Mouse (Mus musculus): ENCODE measurements around the gene Eps8.

The Eps8 gene

DNA sequence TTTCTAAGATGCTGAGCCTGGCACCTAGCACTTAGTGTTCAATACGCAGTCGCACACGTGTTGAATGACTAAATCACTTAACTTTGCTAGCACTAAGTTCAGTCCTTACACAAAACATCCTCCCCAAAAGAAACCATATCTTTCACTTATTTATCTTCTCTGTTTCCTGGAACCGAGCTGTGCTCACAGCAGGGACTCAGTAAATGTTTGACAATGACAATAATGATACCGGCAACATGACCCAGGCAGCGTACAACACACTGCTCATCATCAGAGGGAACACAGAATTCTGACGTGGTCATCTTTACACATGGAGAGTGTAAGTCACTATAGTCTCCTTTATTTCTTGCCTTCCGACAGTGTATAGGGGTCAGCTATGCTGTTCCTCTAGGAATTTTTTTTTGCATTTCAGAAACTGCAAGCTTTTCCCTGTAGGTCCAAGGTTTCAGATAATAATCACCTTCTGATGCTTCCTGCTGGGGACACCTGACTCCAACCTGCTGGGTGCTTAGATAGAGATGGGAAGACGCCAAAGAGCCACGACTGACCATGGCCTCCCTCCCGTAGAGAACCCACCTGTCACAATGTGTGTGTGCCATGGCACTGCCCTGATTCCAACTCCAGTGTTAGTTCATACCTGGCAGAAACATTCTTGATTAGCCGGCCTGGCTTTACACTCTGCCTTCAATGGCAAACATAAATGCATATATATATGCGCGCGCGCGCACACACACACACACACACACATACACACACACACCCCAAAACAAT, 46.3 kb downstream of the Eps8 start:
- no peak for DNase-seq (ENCODE audit: low spot score)

DNA sequence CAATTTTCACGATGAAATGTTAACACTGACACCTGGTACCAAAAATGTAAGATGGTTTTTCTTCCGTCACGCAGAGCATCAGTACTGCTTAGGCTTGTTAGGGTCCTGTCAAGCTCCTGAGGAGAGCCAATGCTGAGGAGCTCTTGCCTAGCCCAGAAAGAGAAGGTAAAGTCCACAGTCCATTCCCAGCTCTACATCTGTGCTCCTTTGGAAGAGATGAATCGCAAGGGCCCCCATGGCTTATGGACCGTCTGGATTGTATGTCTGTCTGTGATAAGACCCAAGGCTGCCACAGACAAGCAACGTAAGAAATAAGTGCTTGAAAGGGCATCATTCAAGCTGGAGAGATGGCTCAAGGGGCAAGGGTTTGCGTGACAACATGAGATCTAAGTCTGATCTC, 48.1 kb downstream of the Eps8 start:
- no peak for DNase-seq (ENCODE audit: low spot score)

DNA sequence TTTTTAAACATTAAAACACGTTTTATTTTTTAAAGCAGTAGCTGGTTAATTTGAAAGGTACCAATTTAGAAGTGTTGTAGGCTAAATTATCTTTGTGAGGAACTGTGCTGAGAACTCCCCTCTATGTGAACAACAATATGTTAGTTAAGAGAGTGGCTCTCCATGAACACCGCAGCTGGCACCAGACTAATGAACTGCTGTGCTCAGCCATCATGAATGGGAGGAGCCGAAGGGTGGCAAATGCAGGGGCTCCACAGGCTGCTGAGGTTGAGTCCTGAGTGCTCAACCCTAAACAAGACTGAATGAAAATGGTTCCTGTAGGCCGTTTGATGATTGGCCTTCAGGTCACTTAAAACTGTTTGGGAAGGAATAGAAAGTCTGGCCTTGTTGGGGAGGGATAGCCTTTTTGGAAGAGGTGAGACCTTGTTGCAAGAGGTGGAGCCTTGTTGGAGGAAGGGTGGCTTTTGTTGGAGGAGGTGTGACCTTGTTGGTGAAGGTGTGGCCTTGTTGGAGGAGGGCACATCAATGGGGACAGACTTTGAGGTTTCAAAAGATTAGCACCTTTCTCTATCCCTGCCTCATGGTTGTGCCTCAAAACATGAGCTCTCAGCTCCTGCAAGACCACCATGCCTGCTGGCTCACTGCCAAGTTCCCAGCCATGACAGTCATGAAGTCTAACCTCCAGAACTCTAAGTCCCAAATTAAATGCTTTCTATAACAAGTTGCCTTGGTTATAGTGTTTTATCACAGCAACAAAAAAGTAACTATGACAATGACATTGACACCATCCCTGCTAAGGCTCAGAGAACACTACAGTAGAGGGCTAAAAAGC, 50.0 kb downstream of the Eps8 start:
- DNase-seq (ENCODE audit: low spot score): no peak

- no peak for DNase-seq (ENCODE audit: low spot score)
These were observed 56.4 kb downstream of the Eps8 start for GRCm38 (mm10) chr6:137598306-137598705.

- DNase-seq (ENCODE audit: low spot score): no peak
These were observed 57.1 kb downstream of the Eps8 start for GRCm38 (mm10) chr6:137597442-137598058.

DNA sequence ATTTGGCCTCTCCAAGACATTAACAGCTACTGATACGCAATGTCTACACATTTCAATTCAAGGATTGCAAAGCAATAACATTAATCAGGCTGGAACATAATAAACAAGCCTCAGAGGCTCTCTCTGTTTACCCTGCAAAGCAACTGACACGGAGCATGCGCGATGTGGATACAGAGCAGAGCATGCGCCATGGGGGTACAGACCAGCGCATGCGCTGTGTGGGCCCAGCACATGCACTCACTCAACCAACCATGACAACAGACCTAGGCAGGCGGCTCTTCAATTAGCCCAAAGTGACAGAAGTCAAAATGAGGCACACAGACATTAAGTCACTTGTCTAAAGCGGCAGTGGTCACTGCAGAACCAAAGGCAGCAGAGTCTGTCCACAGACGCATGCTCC, 62.1 kb downstream of the Eps8 start:
- no peak for DNase-seq (ENCODE audit: low spot score)

- DNase-seq (ENCODE audit: low spot score): no peak
These were observed 65.4 kb downstream of the Eps8 start for GRCm38 (mm10) chr6:137589245-137589618.

GRCm38 (mm10) chr6:137588481-137589244, 66.0 kb downstream of the Eps8 start:
- no peak for DNase-seq (ENCODE audit: low spot score)

- no peak for DNase-seq (ENCODE audit: low spot score)
These were observed 66.8 kb downstream of the Eps8 start for GRCm38 (mm10) chr6:137587866-137588265.

- no peak for DNase-seq (ENCODE audit: low spot score)
These were observed 69.4 kb downstream of the Eps8 start for GRCm38 (mm10) chr6:137585229-137585628.

DNA sequence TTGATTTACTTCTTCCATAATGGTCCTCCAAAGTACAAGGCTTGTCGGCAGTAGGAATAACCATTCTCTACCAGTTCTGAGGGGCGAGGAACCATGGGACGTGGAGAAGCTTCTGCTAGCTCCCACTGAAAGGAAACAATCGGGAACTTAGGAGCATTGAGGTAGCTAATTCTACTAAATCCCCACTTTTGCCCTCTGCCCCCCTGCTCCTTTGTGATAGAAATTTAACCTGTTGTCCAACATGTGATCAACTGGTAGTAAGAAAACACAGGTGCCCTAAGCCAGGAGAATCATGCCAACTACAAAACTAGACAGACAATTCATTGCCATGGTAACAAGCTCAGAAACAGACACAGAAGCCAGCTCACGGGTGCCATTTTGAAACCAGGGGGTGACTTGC, 71.6 kb downstream of the Eps8 start:
- no peak for DNase-seq (ENCODE audit: low spot score)

DNA sequence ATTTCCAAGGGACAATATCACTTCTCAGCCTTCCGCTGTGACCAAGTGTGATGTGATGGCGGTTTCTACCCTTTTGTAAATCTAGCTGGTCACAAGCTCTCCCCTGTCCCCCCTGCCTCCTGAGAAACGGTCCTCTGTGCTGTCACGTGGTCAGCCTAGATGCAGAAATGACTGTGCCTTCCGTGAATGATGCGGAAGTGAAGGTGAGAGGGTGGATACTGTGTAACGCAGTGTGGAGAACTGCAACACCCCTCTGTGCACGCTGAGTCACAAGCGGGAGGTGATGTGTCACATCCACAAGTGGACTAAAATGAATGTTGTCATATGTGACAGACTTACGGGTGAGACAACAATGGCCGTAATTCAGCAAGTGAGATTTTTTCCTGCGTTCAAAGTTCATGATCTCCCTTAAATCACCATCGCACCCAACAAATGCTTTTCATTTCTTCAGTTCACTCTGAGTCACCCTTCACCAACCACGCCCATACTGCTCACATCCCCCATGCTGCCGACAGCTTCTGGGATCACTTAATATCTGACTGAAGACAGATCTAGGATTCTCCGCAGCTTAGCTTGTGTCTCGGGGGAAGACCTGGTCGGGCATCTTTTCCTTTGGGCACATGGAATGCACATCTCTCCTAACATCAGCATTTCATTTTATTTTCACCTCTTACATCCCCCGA, 72.3 kb downstream of the Eps8 start:
- DNase-seq (ENCODE audit: low spot score): peak; percentile 36

DNA sequence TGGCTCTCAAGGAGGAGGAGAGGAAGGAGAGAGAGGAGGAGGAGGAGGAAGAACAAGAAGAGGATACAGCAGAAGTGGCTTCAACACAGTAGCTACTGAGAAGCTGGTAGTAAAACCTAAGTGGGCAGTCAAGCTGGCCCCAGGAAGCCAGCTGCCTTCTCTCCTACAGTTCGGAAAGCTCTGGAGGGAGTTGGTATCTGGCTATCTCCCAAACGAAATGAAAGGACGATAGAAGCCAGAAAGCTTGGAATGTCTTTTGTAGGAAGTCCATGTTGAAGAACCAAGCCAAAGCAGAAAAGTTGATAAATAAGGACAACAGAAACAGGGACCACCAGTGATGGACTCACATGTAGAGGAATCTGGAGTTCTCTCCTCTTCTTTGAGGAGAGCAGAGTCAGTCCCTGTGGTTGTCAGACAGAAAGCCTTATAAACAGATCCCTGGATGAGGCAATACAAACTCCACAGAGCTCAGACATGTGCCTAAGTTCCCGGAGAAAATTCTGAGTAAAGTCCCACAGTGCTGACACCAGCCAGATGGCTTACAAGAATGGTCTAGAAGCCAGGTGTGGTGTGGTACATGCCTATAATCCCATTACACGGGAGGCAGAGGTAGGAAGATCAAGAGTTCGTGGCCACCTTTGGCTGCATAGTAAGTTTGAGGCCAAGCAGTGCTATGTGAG, 73.2 kb downstream of the Eps8 start:
- DNase-seq (ENCODE audit: low spot score): no peak

DNA sequence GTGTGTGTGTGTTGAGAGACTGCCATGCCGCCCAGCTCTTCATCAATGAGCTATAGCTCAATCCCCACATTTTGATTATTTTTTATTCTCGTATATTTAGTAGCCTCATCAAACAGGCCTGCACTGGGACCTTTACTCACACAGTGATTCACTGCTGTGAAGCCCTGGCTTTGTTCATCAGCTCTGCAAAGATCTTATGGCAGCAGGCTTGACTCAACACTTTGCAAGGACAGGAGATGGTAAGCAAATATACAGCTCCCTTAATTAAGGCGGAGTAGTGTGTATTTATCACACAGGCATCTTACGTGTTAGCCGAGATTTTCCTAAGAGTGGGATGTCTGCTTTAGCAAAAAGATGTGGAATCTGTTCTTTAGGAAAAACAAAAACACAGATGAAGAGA, 74.2 kb downstream of the Eps8 start:
- no peak for DNase-seq (ENCODE audit: low spot score)

DNA sequence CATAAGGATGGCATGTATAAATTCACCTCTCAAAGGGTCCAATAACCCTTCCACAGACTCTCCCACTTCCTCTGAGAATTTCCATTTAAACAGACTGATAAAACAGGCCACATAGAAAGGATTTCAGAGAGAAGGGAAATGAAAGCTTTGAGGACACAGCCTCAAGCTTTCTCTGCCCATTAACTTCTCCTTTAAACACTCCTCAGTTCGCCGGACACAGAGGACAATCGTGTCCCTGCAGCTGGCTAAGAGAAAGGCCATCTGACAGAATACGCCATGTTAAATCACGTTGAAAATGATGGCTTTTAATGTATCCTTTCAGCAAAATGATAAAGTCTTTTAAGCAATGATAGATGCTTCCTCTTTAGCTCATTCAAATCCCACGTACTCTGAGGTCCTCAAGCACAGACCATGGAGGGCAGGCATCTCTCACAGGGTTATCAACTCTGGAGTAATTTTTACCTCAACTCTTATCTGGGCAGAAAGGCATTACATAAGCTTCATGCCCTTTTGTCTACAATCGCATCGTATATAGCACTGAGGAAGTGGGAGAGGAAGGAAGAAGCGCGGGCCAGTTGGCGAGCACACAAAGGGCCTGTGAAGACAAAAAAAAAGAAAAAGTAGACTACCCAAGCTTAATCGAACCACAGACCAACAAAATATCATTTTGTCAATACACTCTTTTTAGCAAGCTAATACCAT, 77.9 kb downstream of the Eps8 start:
- no peak for DNase-seq (ENCODE audit: low spot score)

- DNase-seq (ENCODE audit: low spot score): no peak
These were observed 78.6 kb downstream of the Eps8 start for GRCm38 (mm10) chr6:137576091-137576490.

DNA sequence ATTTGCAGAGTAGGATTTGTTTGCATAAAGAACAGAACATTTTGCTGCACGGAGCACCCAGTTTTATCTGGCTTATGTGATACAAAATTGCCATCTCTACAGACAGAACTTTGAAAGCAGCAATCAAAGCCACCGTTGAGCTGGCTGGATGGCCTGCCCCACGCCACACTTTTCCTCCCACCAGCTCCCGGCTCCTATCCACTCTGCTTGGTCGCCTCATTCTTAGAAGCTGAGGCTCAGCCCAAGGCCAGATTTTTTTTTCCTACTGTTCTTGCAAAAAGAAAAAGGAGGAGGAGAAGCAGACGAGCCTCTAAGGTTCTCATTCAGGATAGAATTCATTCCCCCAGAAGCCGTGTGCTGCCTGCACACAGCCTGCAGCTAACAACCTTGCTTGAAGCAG, 80.8 kb downstream of the Eps8 start:
- no peak for DNase-seq (ENCODE audit: low spot score)

- DNase-seq (ENCODE audit: low spot score): no peak
These were observed 84.0 kb downstream of the Eps8 start for GRCm38 (mm10) chr6:137570718-137571131.

DNA sequence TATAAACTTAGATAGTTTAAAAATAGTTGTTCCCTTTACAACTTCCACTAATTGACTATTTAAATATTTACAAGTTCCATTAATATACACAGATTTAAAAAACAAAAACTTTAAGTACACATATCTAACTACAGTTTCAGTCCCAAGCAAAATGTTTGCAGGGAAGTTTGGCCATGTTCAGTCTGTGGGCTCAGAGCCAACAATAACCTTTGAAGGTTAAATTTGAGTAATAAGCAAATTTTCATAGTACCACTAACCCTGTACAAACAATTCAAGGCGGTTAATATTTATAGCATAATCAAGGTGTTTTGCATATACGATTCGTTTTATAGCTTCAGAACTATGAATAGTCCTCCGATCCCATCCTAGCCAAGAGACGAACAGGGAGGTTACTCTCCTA, 84.7 kb downstream of the Eps8 start:
- DNase-seq (ENCODE audit: low spot score): no peak

- no peak for DNase-seq (ENCODE audit: low spot score)
These were observed 85.6 kb downstream of the Eps8 start for GRCm38 (mm10) chr6:137569071-137569470.
